Comparison of ENCODE assay signal across 9 mouse cellular contexts in genomic region chr5:32416881-32417280, GRCm38 (mm10). TPM values are rescaled to one million over a fixed set of nuclear protein-coding genes. Genes with fewer than 3 reads are reported as not detected.
DNase-seq lines count a peak whose midpoint lies in the region; ATAC-seq and TF ChIP-seq lines count a peak whose summit lies in the region.
"Had no signal": no experiment of that assay in that cellular context is flagged by ENCODE, and none has a peak within 500 bp of the region (broad histone marks: within the 10 kb centered on the region; RNA-seq: fewer than 3 reads in every experiment).

No protein-coding gene starts in this region.

- WGBS in heart, adult 2 months, result 5% methylated on average over 4 of the region's 4 CpGs

- no peak overlapping the region for H3K4me3 ChIP-seq in heart, adult 2 months
- H3K4me3 ChIP-seq: limb, embryonic 12.5 days had no signal

- DNase-seq in 3134 (ENCODE audit: extremely low read depth, insufficient read length, low spot score), result peak; percentile 75
- peak; percentile 68 for DNase-seq in adrenal gland, adult 2 months
- peak; percentile 70 to 86 for DNase-seq in heart, adult 2 months
- peak; percentile 76 for DNase-seq in kidney, postnatal 10 days
- no peak for DNase-seq in layer of hippocampus, adult 9-11 months
- DNase-seq in spleen, adult 18-20 months, result no peak
- no peak for DNase-seq in cerebellum, adult 18-20 months

- no peak for ATAC-seq in inflammation-experienced regulatory T-cells, adult 6 months

- peaks cover 26% of the 10 kb centered on the region for H3K4me1 ChIP-seq in heart, adult 2 months (ENCODE audit: control insufficient read depth, insufficient read depth, low read length)

- no peak overlapping the region for H3K9ac ChIP-seq in heart, adult 2 months (ENCODE audit: low read depth, low read length)
- H3K9ac ChIP-seq: limb, embryonic 12.5 days had no signal

- intact Hi-C loops in heart, adult 2 months (cut with DNase I), result loop anchor here (2.0 kb wide), 2 partner anchors 42 to 94 kb away; partner anchors contain the start of gene Ppp1cb

- H3K27me3 ChIP-seq in heart, adult 2 months (ENCODE audit: control insufficient read depth, insufficient read depth, low read length), result no peaks in the 10 kb centered on the region
- H3K27me3 ChIP-seq: limb, embryonic 12.5 days had no signal

- no peaks in the 10 kb centered on the region for H3K79me2 ChIP-seq in heart, adult 2 months (replicated peaks; ENCODE audit: control insufficient read depth, insufficient read depth, low read length)

- peaks cover 13% of the 10 kb centered on the region for H3K36me3 ChIP-seq in heart, adult 2 months (ENCODE audit: control insufficient read depth, insufficient read depth, low read length)
- H3K36me3 ChIP-seq: limb, embryonic 12.5 days had no signal

- peak; percentile 98 for TF ChIP-seq EP300 in heart, adult 2 months (IDR thresholded peaks at IDR 0.05; ENCODE audit: insufficient read depth, low read depth, low read length)

- TF ChIP-seq CTCF in heart, adult 2 months (IDR thresholded peaks at IDR 0.05), result no peak

- 0 out of 2 replicates have a peak, but pooled peaks have one; percentile 21 for TF ChIP-seq POLR2A in heart, adult 2 months (IDR thresholded peaks at IDR 0.05; ENCODE audit: insufficient read depth, low read depth, low read length)

- peak overlapping the region; percentile 90 for H3K27ac ChIP-seq in heart, adult 2 months
- H3K27ac ChIP-seq: limb, embryonic 12.5 days had no signal

RNA-seq across cellular contexts. Expression of gene Ppp1cb, which starts 41.8 kb away (rescaled TPM):
- 100 to 1,000 TPM; 389 to 475 TPM for total RNA-seq in adrenal gland, adult 2 months (2021)
- 4.6 and 6.4 TPM in 2 replicates for polyA plus RNA-seq in adrenal gland, adult 2 months (2012; rRNA removed)
- 100 to 1,000 TPM; 423 to 471 TPM for total RNA-seq in heart, adult 2 months (2021)
- polyA plus RNA-seq in heart, adult 2 months (2012; rRNA removed), result 82.1 and 188 TPM in 2 replicates
- polyA plus RNA-seq in inflammation-experienced regulatory T-cells, adult 6 months (2017; shearing (Covaris generic)), result 100 to 1,000 TPM in 2 of 3 experiments, 10 to 100 TPM in 1; 83.2 to 212 (median 169) TPM

Comparison
In these comparisons a context has a peak if more than half of its experiments do, and no peak if none do; other contexts are left out.
1. DNase-seq: peak in 3134 (single experiment), adrenal gland, adult 2 months (single experiment), heart, adult 2 months (2 of 2) and kidney, postnatal 10 days (single experiment); none in layer of hippocampus, adult 9-11 months (single experiment), spleen, adult 18-20 months (0 of 2) and cerebellum, adult 18-20 months (0 of 2).
2. RNA of gene Ppp1cb, which starts 41.8 kb away (polyA plus RNA-seq): 83.2 to 212 TPM in inflammation-experienced regulatory T-cells, adult 6 months and 82.1 to 188 TPM in heart, adult 2 months; 4.6 to 6.4 TPM in adrenal gland, adult 2 months; every median in the first group is over 10 times any median in the second.